Comparison of ENCODE assay signal across 8 mouse cellular contexts in genomic region chr4:123633370-123633769, GRCm38 (mm10). TPM values are rescaled to one million over a fixed set of nuclear protein-coding genes. Genes with fewer than 3 reads are reported as not detected.
A peak's percentile ranks its signal among the peaks of the same experiment; 100 is the strongest.
DNase-seq lines count a peak whose midpoint lies in the region; ATAC-seq and TF ChIP-seq lines count a peak whose summit lies in the region.

No protein-coding gene starts in this region.

- peak; percentile 51; the same call in 1 of the 2 replicates for TF ChIP-seq CTCF in cerebellum, adult 2 months (IDR thresholded peaks at IDR 0.05; ENCODE audit: borderline replicate concordance, insufficient read depth, low read depth, low read length)
- TF ChIP-seq CTCF in lung, embryonic 14.5 days (IDR thresholded peaks at IDR 0.05; ENCODE audit: low read depth) = peak; percentile 84

- ATAC-seq in intestine, embryonic 16.5 days = peak; percentile 88
- ATAC-seq in lung, embryonic 14.5 days (ENCODE audit: insufficient read depth) = peak; percentile 72; the same call in 1 of the 2 replicates

- no peaks in the 10 kb centered on the region for H3K27me3 ChIP-seq in cerebellum, adult 2 months (ENCODE audit: control insufficient read depth, insufficient read depth, low read length)
- no peaks in the 10 kb centered on the region for H3K27me3 ChIP-seq in intestine, embryonic 16.5 days (replicated peaks; ENCODE audit: control insufficient read depth, insufficient read depth, low read length)
- H3K27me3 ChIP-seq in lung, embryonic 14.5 days (ENCODE audit: insufficient read depth, low read length) = no peaks in the 10 kb centered on the region

- DNase-seq in left cerebral cortex, postnatal 14 days (ENCODE audit: low spot score in 2 of 2) = peak; percentile 17 to 19
- DNase-seq in left cerebral cortex, adult 18-20 months (ENCODE audit: low spot score in 2 of 2) = no peak
- DNase-seq in cerebellum, adult 2 months = peak; percentile 61 to 69
- peak; percentile 38 to 54 for DNase-seq in gastrocnemius, postnatal 4 days (ENCODE audit: low spot score in 2 of 2)
- DNase-seq in lung, embryonic 14.5 days = peak; percentile 79
- peak; percentile 66 for DNase-seq in retina, postnatal 1 day
- DNase-seq in yolk sac, embryonic 10.5 days (ENCODE audit: low spot score) = peak; percentile 80

- no peak overlapping the region for H3K4me2 ChIP-seq in intestine, embryonic 16.5 days (ENCODE audit: low read depth, low read length)
- no peak overlapping the region for H3K4me2 ChIP-seq in lung, embryonic 14.5 days

- intact Hi-C loops in left cerebral cortex, postnatal 14 days (cut with DNase I) = loop anchor here (5.0 kb wide), 1 partner anchor 46 kb away; no protein-coding TSS in a partner anchor

- H3K4me3 ChIP-seq in cerebellum, adult 2 months (replicated peaks; ENCODE audit: insufficient read depth, low read depth, low read length) = no peak overlapping the region
- no peak overlapping the region for H3K4me3 ChIP-seq in intestine, embryonic 16.5 days (ENCODE audit: low read length)
- no peak overlapping the region for H3K4me3 ChIP-seq in lung, embryonic 14.5 days (ENCODE audit: low read depth, low read length)

- no peak overlapping the region for H3K27ac ChIP-seq in cerebellum, adult 2 months (ENCODE audit: insufficient read depth, low read length)
- 0 out of 2 replicates have a peak overlapping the region, but pooled peaks have one; percentile 31 for H3K27ac ChIP-seq in intestine, embryonic 16.5 days (ENCODE audit: low read length)
- H3K27ac ChIP-seq in lung, embryonic 14.5 days (ENCODE audit: low read depth) = peak overlapping the region; percentile 73; the same call in 1 of the 2 replicates

- peaks cover 18% of the 10 kb centered on the region for H3K4me1 ChIP-seq in cerebellum, adult 2 months (ENCODE audit: control insufficient read depth, insufficient read depth, low read length)
- H3K4me1 ChIP-seq in intestine, embryonic 16.5 days (ENCODE audit: control insufficient read depth, insufficient read depth, low read length) = no peaks in the 10 kb centered on the region
- H3K4me1 ChIP-seq in lung, embryonic 14.5 days (ENCODE audit: insufficient read depth) = no peaks in the 10 kb centered on the region

- no peak overlapping the region for H3K9ac ChIP-seq in intestine, embryonic 16.5 days (ENCODE audit: low read depth, low read length)
- H3K9ac ChIP-seq in lung, embryonic 14.5 days = no peak overlapping the region

- no peaks in the 10 kb centered on the region for H3K9me3 ChIP-seq in intestine, embryonic 16.5 days (ENCODE audit: control insufficient read depth, low read length)
- H3K9me3 ChIP-seq in lung, embryonic 14.5 days (ENCODE audit: low read depth, low read length) = no peaks in the 10 kb centered on the region

- 26% methylated on average over 3 of the region's 3 CpGs for WGBS in cerebellum, adult 2 months
- WGBS in intestine, embryonic 16.5 days = 17% methylated on average over 3 of the region's 3 CpGs
- WGBS in lung, embryonic 14.5 days = 15% methylated on average over 3 of the region's 3 CpGs

- H3K36me3 ChIP-seq in intestine, embryonic 16.5 days (ENCODE audit: control insufficient read depth, insufficient read depth, low read length) = no peaks in the 10 kb centered on the region
- H3K36me3 ChIP-seq in lung, embryonic 14.5 days (ENCODE audit: insufficient read depth) = no peaks in the 10 kb centered on the region

- TF ChIP-seq POLR2A in cerebellum, adult 2 months (IDR thresholded peaks at IDR 0.05; ENCODE audit: borderline replicate concordance, insufficient read depth, low read length) = no peak

RNA-seq across cellular contexts. Expression of gene Macf1, which starts 50.8 kb away (rescaled TPM):
- total RNA-seq in left cerebral cortex, postnatal 14 days (2021) = 100 to 1,000 TPM; 211 to 227 TPM
- 100 to 1,000 TPM; 213 to 220 TPM for total RNA-seq in left cerebral cortex, adult 18-20 months (2021)
- 193 and 201 TPM in 2 replicates for polyA plus RNA-seq in cerebellum, adult 2 months (2012; rRNA removed)
- 100 to 1,000 TPM; 209 TPM for total RNA-seq in gastrocnemius, postnatal 4 days (2021)
- 18.9 and 19.7 TPM in 2 replicates for polyA plus RNA-seq in intestine, embryonic 16.5 days (2015; fragmentation: Nextera tagmentation; extraction: Ambion mirVana)
- polyA plus RNA-seq in lung, embryonic 14.5 days (2014; fragmentation: Nextera tagmentation; extraction: Ambion mirVana) = 103 and 107 TPM in 2 replicates

Comparison
In these comparisons a context has a peak if more than half of its experiments do, and no peak if none do; other contexts are left out.
1. DNase-seq: peak in left cerebral cortex, postnatal 14 days (2 of 2), cerebellum, adult 2 months (2 of 2), gastrocnemius, postnatal 4 days (2 of 2), lung, embryonic 14.5 days (single experiment), retina, postnatal 1 day (single experiment) and yolk sac, embryonic 10.5 days (single experiment); none in left cerebral cortex, adult 18-20 months (0 of 2).